ENCODE assay signal across 9 mouse cellular contexts in genomic region chr6:140281488-140282284, GRCm38 (mm10).
DNase-seq lines count a peak whose midpoint lies in the region; ATAC-seq and TF ChIP-seq lines count a peak whose summit lies in the region.
"Had no signal": no experiment of that assay in that cellular context is flagged by ENCODE, and none has a peak within 500 bp of the region (broad histone marks: within the 10 kb centered on the region; RNA-seq: fewer than 3 reads in every experiment).

No protein-coding gene starts in this region.

- no peak overlapping the region for H3K27ac ChIP-seq in midbrain, embryonic 14.5 days (replicated peaks; ENCODE audit: low read depth, low read length)
- H3K27ac ChIP-seq in midbrain, postnatal 0 days (ENCODE audit: low read depth, low read length) = no peak overlapping the region
- H3K27ac ChIP-seq in heart, postnatal 0 days (ENCODE audit: low read depth) = 0 out of 2 replicates have a peak overlapping the region, but pooled peaks have one; percentile 18

- no peaks in the 10 kb centered on the region for H3K4me1 ChIP-seq in midbrain, embryonic 14.5 days (ENCODE audit: control insufficient read depth, insufficient read depth, low read length)
- H3K4me1 ChIP-seq in midbrain, postnatal 0 days (ENCODE audit: insufficient read depth, low read length) = no peaks in the 10 kb centered on the region
- H3K4me1 ChIP-seq in heart, postnatal 0 days (ENCODE audit: control insufficient read depth, insufficient read depth) = 0 out of 2 replicates have a peak, but pooled peaks cover 4% of the 10 kb centered on the region

- H3K9me3 ChIP-seq in midbrain, embryonic 14.5 days (ENCODE audit: control insufficient read depth, low read length) = no peaks in the 10 kb centered on the region
- H3K9me3 ChIP-seq in midbrain, postnatal 0 days (ENCODE audit: low read length) = no peaks in the 10 kb centered on the region
- H3K9me3 ChIP-seq in heart, postnatal 0 days (replicated peaks; ENCODE audit: control insufficient read depth, low read length) = no peaks in the 10 kb centered on the region

- TF ChIP-seq EP300 in heart, postnatal 0 days (IDR thresholded peaks at IDR 0.05; ENCODE audit: low read depth) = no peak

- no peak for ATAC-seq in midbrain, embryonic 14.5 days (ENCODE audit: low FRiP score, low TSS enrichment)
- ATAC-seq in midbrain, postnatal 0 days (ENCODE audit: low FRiP score) = no peak
- ATAC-seq in heart, postnatal 0 days (ENCODE audit: insufficient read depth, low read depth) = no peak
- no peak for ATAC-seq in megakaryocyte-erythroid progenitor cell, adult 5-6 weeks (replicated peaks; ENCODE audit: low FRiP score, low TSS enrichment, poor library complexity, severe bottlenecking)

- H3K4me3 ChIP-seq in midbrain, embryonic 14.5 days (replicated peaks; ENCODE audit: low read depth, low read length) = no peak overlapping the region
- H3K4me3 ChIP-seq in midbrain, postnatal 0 days (ENCODE audit: low read depth, low read length) = no peak overlapping the region
- H3K4me3 ChIP-seq in heart, postnatal 0 days (ENCODE audit: low read depth, low read length) = peak overlapping the region; percentile 14; the same call in 1 of the 2 replicates

- H3K27me3 ChIP-seq in midbrain, embryonic 14.5 days (ENCODE audit: control insufficient read depth, insufficient read depth, low read length) = no peaks in the 10 kb centered on the region
- no peaks in the 10 kb centered on the region for H3K27me3 ChIP-seq in midbrain, postnatal 0 days (ENCODE audit: insufficient read depth, low read length)
- H3K27me3 ChIP-seq in heart, postnatal 0 days (ENCODE audit: control insufficient read depth, insufficient read depth, low read length) = no peaks in the 10 kb centered on the region

- 70% methylated on average over 17 of the region's 17 CpGs for WGBS in midbrain, embryonic 14.5 days
- whole genome bisulfite sequencing in midbrain, postnatal 0 days = 60% methylated on average over 17 of the region's 17 CpGs
- 51% methylated on average over 17 of the region's 17 CpGs for WGBS in heart, postnatal 0 days

- TF ChIP-seq CTCF in midbrain, postnatal 0 days (IDR thresholded peaks at IDR 0.05) = no peak
- TF ChIP-seq CTCF in heart, postnatal 0 days (IDR thresholded peaks at IDR 0.05; ENCODE audit: low read depth) = no peak

- 0 out of 2 replicates have a peak overlapping the region, but pooled peaks have one; percentile 6 for H3K4me2 ChIP-seq in midbrain, embryonic 14.5 days (ENCODE audit: low read length)
- no peak overlapping the region for H3K4me2 ChIP-seq in midbrain, postnatal 0 days (ENCODE audit: low read depth, low read length, poor library complexity, severe bottlenecking)
- peak overlapping the region; percentile 30; the same call in 1 of the 2 replicates for H3K4me2 ChIP-seq in heart, postnatal 0 days (ENCODE audit: low read depth, low read length)

- H3K9ac ChIP-seq in midbrain, embryonic 14.5 days (replicated peaks; ENCODE audit: low read length) = no peak overlapping the region
- H3K9ac ChIP-seq in midbrain, postnatal 0 days (replicated peaks; ENCODE audit: low read length, poor library complexity, severe bottlenecking) = no peak overlapping the region
- H3K9ac ChIP-seq in heart, postnatal 0 days (replicated peaks; ENCODE audit: low read depth, low read length) = 0 out of 2 replicates have a peak overlapping the region, but pooled peaks have one; percentile 1

- H3K36me3 ChIP-seq in midbrain, embryonic 14.5 days (ENCODE audit: control insufficient read depth, insufficient read depth, low read length) = no peaks in the 10 kb centered on the region
- H3K36me3 ChIP-seq in midbrain, postnatal 0 days (ENCODE audit: insufficient read depth, low read length) = no peaks in the 10 kb centered on the region
- H3K36me3 ChIP-seq in heart, postnatal 0 days (replicated peaks; ENCODE audit: control insufficient read depth, insufficient read depth, low read length) = no peaks in the 10 kb centered on the region

- DNase-seq in midbrain, embryonic 14.5 days = no peak
- no peak for DNase-seq in midbrain, postnatal 0 days (ENCODE audit: low spot score)
- no peak for DNase-seq in heart, postnatal 0 days (ENCODE audit: low spot score)
- peak; percentile 65 to 71 for DNase-seq in kidney, postnatal 25 days
- DNase-seq in adrenal gland, adult 18-20 months (ENCODE audit: low spot score in 2 of 2) = no peak
- DNase-seq in cerebellum, adult 9-10 months = no peak
- no peak for DNase-seq in frontal cortex, postnatal 14 days (ENCODE audit: low spot score in 2 of 2)
- DNase-seq: gastrocnemius, postnatal 25 days had no signal

Comparison
In these comparisons a context has a peak if more than half of its experiments do, and no peak if none do; other contexts are left out.
1. DNase-seq: peak in kidney, postnatal 25 days (2 of 2); none in midbrain, embryonic 14.5 days (single experiment), midbrain, postnatal 0 days (single experiment), heart, postnatal 0 days (single experiment), adrenal gland, adult 18-20 months (0 of 2), cerebellum, adult 9-10 months (single experiment) and frontal cortex, postnatal 14 days (0 of 2).